Mouse (Mus musculus): ENCODE data around the gene Morn3.

Gene Morn3

GRCm38 (mm10) chr5:123021438-123021837, 25.4 kb downstream of the Morn3 start:
- no peak for DNase-seq

- DNase-seq = no peak
Measured at GRCm38 (mm10) chr5:123020426-123020825, 26.4 kb downstream of the Morn3 start.

- no peak for DNase-seq
Measured at GRCm38 (mm10) chr5:123019336-123020016, 27.3 kb downstream of the Morn3 start.

GRCm38 (mm10) chr5:123017504-123017903, 29.3 kb downstream of the Morn3 start:
- no peak for DNase-seq

GRCm38 (mm10) chr5:123015915-123016314, 30.9 kb downstream of the Morn3 start:
- DNase-seq = no peak

- peak; percentile 97 for DNase-seq
Measured at GRCm38 (mm10) chr5:123014753-123015701, 31.8 kb downstream of the Morn3 start, which contains the start of gene Orai1. Orai1 (plus strand) TSS chr5:123015074.

- DNase-seq = peak; percentile 31 to 56
Measured at GRCm38 (mm10) chr5:123013599-123014315, 33.1 kb downstream of the Morn3 start.

GRCm38 (mm10) chr5:123011705-123012104, 35.1 kb downstream of the Morn3 start:
- DNase-seq = no peak

- no peak for DNase-seq
Measured at GRCm38 (mm10) chr5:123010806-123011205, 36.0 kb downstream of the Morn3 start.

GRCm38 (mm10) chr5:123009873-123010272, 36.9 kb downstream of the Morn3 start:
- no peak for DNase-seq

GRCm38 (mm10) chr5:123008877-123009493, 37.8 kb downstream of the Morn3 start:
- no peak for DNase-seq

- no peak for DNase-seq
Measured at GRCm38 (mm10) chr5:123005716-123006592, 40.9 kb downstream of the Morn3 start.

GRCm38 (mm10) chr5:123000901-123001300, 45.9 kb downstream of the Morn3 start:
- no peak for DNase-seq

- DNase-seq = no peak
Measured at GRCm38 (mm10) chr5:122997205-122998204, 49.3 kb downstream of the Morn3 start.

- DNase-seq = no peak
Measured at GRCm38 (mm10) chr5:122994910-122995309, 51.9 kb downstream of the Morn3 start.

GRCm38 (mm10) chr5:122994303-122994846, 52.4 kb downstream of the Morn3 start:
- peak; percentile 78 to 92 for DNase-seq

GRCm38 (mm10) chr5:122993811-122994210, 53.0 kb downstream of the Morn3 start:
- DNase-seq = no peak

- no peak for DNase-seq
Measured at GRCm38 (mm10) chr5:122991350-122992004, 55.3 kb downstream of the Morn3 start.

GRCm38 (mm10) chr5:122990411-122991160, 56.2 kb downstream of the Morn3 start:
- DNase-seq = peak; percentile 47 to 80
